Mouse (Mus musculus) E14TG2a.4 (cell line): Measurements from ENCODE around the gene Lhx2.
A peak's percentile ranks its signal among the peaks of the same experiment; 100 is the strongest.

Experiments used
- H3K27me3 ChIP-seq: 2 replicates; pipeline ENCODE4 v1.6.1; 2014; ENCODE audit warnings: low read length, control low read depth; ENCODE audit not compliant: insufficient read depth
- H3K36me3 ChIP-seq: 2 replicates; pipeline ENCODE4 v1.6.1; 2014; ENCODE audit warnings: low read length, control low read depth; ENCODE audit not compliant: insufficient read depth
- H3K4me1 ChIP-seq: replicated peaks from 2 replicates; pipeline ENCODE4 v1.6.1; 2014; ENCODE audit warnings: low read depth, low read length, control low read depth
- H3K4me3 ChIP-seq: replicated peaks from 2 replicates; pipeline ENCODE4 v1.5.1; 2014; ENCODE audit warnings: mild to moderate bottlenecking, low read length
- H3K9me3 ChIP-seq: 2 replicates; pipeline ENCODE4 v1.6.1; 2014; ENCODE audit warnings: low read length, control low read depth
- CTCF ChIP-seq: conservative IDR thresholded peaks from 2 replicates; pipeline ENCODE4 v1.5.1; 2014; ENCODE audit warnings: low read length
- NANOG ChIP-seq: IDR thresholded peaks from 2 replicates; pipeline ENCODE4 v1.6.1; 2014; ENCODE audit warnings: borderline replicate concordance, low read length, mixed read lengths
- POU5F1 ChIP-seq: IDR thresholded peaks from 2 replicates; pipeline ENCODE4 v1.6.1; 2014; ENCODE audit warnings: low read length, borderline replicate concordance

The Lhx2 gene

DNA sequence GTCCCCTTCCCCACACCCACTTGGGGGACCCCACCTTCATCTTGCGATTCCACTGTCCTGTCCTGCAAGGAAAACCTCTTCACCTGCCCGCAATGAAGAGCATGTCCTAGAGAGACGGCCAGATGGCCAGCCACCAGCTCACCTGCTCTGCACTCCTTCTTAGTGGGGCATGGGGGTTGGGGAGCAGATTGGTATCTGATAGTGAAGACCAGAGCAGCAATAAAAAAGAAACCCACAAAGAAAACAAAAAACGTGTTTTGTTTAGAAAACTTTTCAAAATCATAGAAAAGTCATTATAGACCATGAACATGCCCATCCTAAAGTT lies 40.4 kb downstream of the Lhx2 start:
- Histone ChIP-seq H3K9me3 (no peaks in the 10 kb centered on the region), H3K4me3 (peak overlapping the region; percentile 61), H3K27me3 (peaks cover 53% of the 10 kb centered on the region), H3K36me3 (no peaks in the 10 kb centered on the region), H3K4me1 (peaks cover 35% of the 10 kb centered on the region)
- TF ChIP-seq CTCF (no peak), POU5F1 (no peak), NANOG (no peak)

DNA sequence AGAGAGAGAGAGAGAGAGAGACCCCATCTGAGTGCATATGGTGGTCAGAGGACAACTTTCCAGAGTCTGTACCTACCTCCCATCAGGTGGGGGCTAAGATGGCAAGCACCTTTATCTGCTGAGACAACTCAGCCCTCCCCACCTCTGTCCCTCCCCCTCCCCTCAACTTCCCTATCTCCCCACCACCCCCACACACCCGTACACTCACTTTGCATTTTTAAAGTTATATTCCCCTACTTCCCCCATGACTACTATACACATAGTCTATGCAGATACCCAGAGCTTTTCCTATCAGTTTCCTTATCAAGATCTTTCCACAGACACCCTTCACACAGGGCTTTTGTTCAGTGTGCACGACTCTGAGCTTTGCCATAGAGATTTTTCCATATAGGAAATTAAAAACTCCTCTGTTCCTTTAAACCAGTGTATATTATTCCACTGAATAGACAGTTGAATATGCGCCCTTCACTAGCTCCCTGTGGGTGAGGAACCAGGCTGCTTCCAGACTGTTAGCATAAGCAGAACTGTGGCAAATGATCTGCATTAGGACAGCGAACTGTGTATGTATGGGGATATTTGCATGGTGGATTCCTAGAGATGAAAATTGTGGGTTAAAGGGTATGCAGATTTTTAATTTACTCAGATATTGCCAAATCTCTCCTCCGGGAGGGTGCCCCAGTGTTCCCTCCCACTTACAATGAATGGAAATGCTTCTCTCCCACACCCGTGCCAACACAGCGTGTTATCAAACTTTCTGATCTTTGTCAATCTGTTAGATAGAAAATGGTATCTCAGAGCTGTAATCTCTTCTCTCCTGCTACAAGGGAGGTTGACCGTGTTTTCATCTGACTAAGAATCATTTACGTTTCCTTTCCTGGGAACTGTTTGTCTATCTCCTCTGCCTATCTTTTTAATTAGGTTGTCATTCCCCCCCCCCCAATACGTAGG lies 41.3 kb downstream of the Lhx2 start:
- TF ChIP-seq POU5F1, result no peak
- TF ChIP-seq NANOG, result no peak
- no peak for TF ChIP-seq CTCF
- Histone ChIP-seq H3K4me3 (no peak overlapping the region), H3K4me1 (peaks cover 30% of the 10 kb centered on the region), H3K36me3 (no peaks in the 10 kb centered on the region), H3K27me3 (peaks cover 44% of the 10 kb centered on the region), H3K9me3 (no peaks in the 10 kb centered on the region)

- no peak for TF ChIP-seq NANOG
- TF ChIP-seq CTCF, result no peak
- no peak for TF ChIP-seq POU5F1
- Histone ChIP-seq H3K27me3 (peaks cover 32% of the 10 kb centered on the region), H3K9me3 (no peaks in the 10 kb centered on the region), H3K36me3 (no peaks in the 10 kb centered on the region), H3K4me3 (no peak overlapping the region), H3K4me1 (no peaks in the 10 kb centered on the region)
These were observed 48.6 kb downstream of the Lhx2 start for GRCm38 (mm10) chr2:38387568-38388262.

- H3K36me3 ChIP-seq, result no peaks in the 10 kb centered on the region
- H3K27me3 ChIP-seq, result peaks cover 12% of the 10 kb centered on the region
- TF ChIP-seq NANOG (no peak), POU5F1 (no peak), CTCF (no peak)
- no peaks in the 10 kb centered on the region for H3K9me3 ChIP-seq
- H3K4me1 ChIP-seq, result peaks cover 21% of the 10 kb centered on the region
- H3K4me3 ChIP-seq, result no peak overlapping the region
These were observed 56.1 kb downstream of the Lhx2 start for GRCm38 (mm10) chr2:38394977-38395868.

DNA sequence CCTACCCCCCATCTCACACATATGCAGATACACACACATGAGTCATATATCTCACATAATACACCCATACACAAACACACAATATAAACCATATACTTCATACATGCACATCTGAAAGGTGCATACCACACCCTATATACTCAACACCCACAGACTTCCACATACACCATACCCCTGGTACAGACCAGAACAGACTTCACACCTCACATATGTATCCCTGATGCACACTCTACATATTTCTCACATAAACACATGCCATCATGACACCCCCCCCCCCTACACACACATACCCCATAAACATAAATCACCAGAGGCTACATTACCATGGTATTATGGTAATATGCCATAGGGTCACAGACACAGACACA lies 56.8 kb downstream of the Lhx2 start:
- Histone ChIP-seq H3K36me3 (no peaks in the 10 kb centered on the region), H3K9me3 (no peaks in the 10 kb centered on the region), H3K4me3 (no peak overlapping the region)

GRCm38 (mm10) chr2:38397306-38397705 lies 58.2 kb downstream of the Lhx2 start:
- peaks cover 1% of the 10 kb centered on the region; the same call in 1 of the 2 replicates for H3K27me3 ChIP-seq
- H3K36me3 ChIP-seq, result no peaks in the 10 kb centered on the region
- peaks cover 21% of the 10 kb centered on the region for H3K4me1 ChIP-seq
- TF ChIP-seq CTCF (no peak), NANOG (no peak), POU5F1 (no peak)
- no peaks in the 10 kb centered on the region for H3K9me3 ChIP-seq
- H3K4me3 ChIP-seq, result no peak overlapping the region

More for the DNA sequence above, 56.8 kb downstream of the Lhx2 start:
- Histone ChIP-seq H3K27me3 (peaks cover 8% of the 10 kb centered on the region), H3K4me1 (peaks cover 21% of the 10 kb centered on the region)
- no peak for TF ChIP-seq POU5F1
- TF ChIP-seq NANOG, result no peak
- TF ChIP-seq CTCF, result no peak

- H3K27me3 ChIP-seq, result peaks cover 2% of the 10 kb centered on the region; the same call in 1 of the 2 replicates
- no peak overlapping the region for H3K4me3 ChIP-seq
- H3K9me3 ChIP-seq, result no peaks in the 10 kb centered on the region
- TF ChIP-seq CTCF (no peak), NANOG (no peak)
- peaks cover 23% of the 10 kb centered on the region for H3K4me1 ChIP-seq
- no peaks in the 10 kb centered on the region for H3K36me3 ChIP-seq
These were observed 58.8 kb downstream of the Lhx2 start for GRCm38 (mm10) chr2:38397882-38398281.

- Histone ChIP-seq H3K27me3 (peaks cover 23% of the 10 kb centered on the region), H3K9me3 (peaks cover 18% of the 10 kb centered on the region), H3K4me3 (peak overlapping the region; percentile 65; the same call in 1 of the 2 replicates), H3K4me1 (peaks cover 23% of the 10 kb centered on the region), H3K36me3 (no peaks in the 10 kb centered on the region)
- TF ChIP-seq POU5F1 (no peak), NANOG (no peak), CTCF (no peak)
These were observed 63.5 kb downstream of the Lhx2 start for GRCm38 (mm10) chr2:38402611-38403010.
